Mouse (Mus musculus) heart, embryonic 12.5 days (tissue): ENCODE results near the gene Ppm1g. TPM values are rescaled to one million over a fixed set of nuclear protein-coding genes. Genes with fewer than 3 reads are reported as not detected.

Experiments
- ATAC-seq: fragments of 200-750 bp; cut with Nextera tagmentation; 2 replicates; pipeline ENCODE4 v1.8.0; 2017; ENCODE audit warnings: moderate TSS enrichment, moderate library complexity; ENCODE audit not compliant: insufficient number of reproducible peaks, low FRiP score
- H3K27ac ChIP-seq: fragments of 300-500 bp; sonication (generic); 2 replicates; pipeline ENCODE4 v1.5.1; 2016; ENCODE audit warnings: mild to moderate bottlenecking, moderate library complexity; ENCODE audit not compliant: poor library complexity, severe bottlenecking
- H3K27me3 ChIP-seq: fragments of 300-500 bp; sonication (generic); replicated peaks from 2 replicates; pipeline ENCODE4 v1.6.1; 2016; ENCODE audit warnings: mild to moderate bottlenecking, moderate library complexity
- H3K36me3 ChIP-seq: fragments of 300-500 bp; sonication (generic); 2 replicates; pipeline ENCODE4 v1.6.1; 2016; ENCODE audit warnings: mild to moderate bottlenecking, moderate library complexity
- H3K4me1 ChIP-seq: fragments of 300-500 bp; sonication (generic); replicated peaks from 2 replicates; pipeline ENCODE4 v1.6.1; 2016; ENCODE audit warnings: mild to moderate bottlenecking
- H3K4me2 ChIP-seq: fragments of 300-500 bp; sonication (generic); 2 replicates; pipeline ENCODE4 v1.6.1; 2016; ENCODE audit warnings: mild to moderate bottlenecking, moderate library complexity
- H3K4me3 ChIP-seq: fragments of 300-500 bp; sonication (generic); 2 replicates; pipeline ENCODE4 v1.5.1; 2016; ENCODE audit warnings: mild to moderate bottlenecking
- H3K9ac ChIP-seq: fragments of 300-500 bp; sonication (generic); 2 replicates; pipeline ENCODE4 v1.6.1; 2016; ENCODE audit warnings: mild to moderate bottlenecking, moderate library complexity
- H3K9me3 ChIP-seq: fragments of 300-500 bp; sonication (generic); replicated peaks from 2 replicates; pipeline ENCODE4 v1.6.1; 2016; ENCODE audit warnings: mild to moderate bottlenecking, moderate library complexity
- WGBS: fragments of 180-500 bp; shearing (Covaris S2); methylation state at CpG from one replicate; pipeline ENCODE4 v1.1.7; 2016; 5-methylcytosine and 5-hydroxymethylcytosine counted together
- polyA plus RNA-seq: library from polyadenylated mRNA; unstranded; fragments of >200 nt; fragmentation: Nextera tagmentation; extraction: Ambion mirVana; gene quantifications from 2 replicates; pipeline ENCODE4 v1.2.1, GENCODE M21; 2016

Ppm1g gene
- polyA plus RNA-seq, 1 experiment from 2014 or later: 112 TPM

DNA sequence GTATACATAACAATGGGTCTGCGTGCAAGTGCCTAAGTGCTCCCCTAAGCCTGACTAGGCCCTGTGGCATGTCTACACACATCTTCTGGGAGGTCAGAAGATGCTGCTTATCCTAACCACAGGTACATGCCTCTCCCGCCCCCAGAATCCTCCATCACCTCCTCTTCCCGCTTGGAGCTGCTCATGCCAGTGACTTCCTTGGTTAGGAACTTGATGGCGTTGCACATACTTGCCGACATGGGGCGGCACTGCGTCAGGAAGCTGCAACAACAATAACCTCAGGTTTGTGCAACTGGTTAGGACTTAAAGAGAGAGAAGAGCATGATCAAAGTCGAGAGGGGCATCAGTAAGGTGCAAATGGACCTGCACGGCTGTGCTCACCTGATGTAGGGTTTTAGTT, 30.3 kb downstream of the Ppm1g start:
- no peak overlapping the region for H3K4me2 ChIP-seq
- no peak overlapping the region for H3K9ac ChIP-seq
- WGBS: 86% methylated on average over 9 of the region's 9 CpGs
- no peak overlapping the region for H3K27ac ChIP-seq
- peaks cover 20% of the 10 kb centered on the region for H3K4me1 ChIP-seq
- no peaks in the 10 kb centered on the region for H3K27me3 ChIP-seq
- peaks cover 52% of the 10 kb centered on the region for H3K36me3 ChIP-seq
- H3K4me3 ChIP-seq: no peak overlapping the region
- no peaks in the 10 kb centered on the region for H3K9me3 ChIP-seq
- ATAC-seq: no peak

DNA sequence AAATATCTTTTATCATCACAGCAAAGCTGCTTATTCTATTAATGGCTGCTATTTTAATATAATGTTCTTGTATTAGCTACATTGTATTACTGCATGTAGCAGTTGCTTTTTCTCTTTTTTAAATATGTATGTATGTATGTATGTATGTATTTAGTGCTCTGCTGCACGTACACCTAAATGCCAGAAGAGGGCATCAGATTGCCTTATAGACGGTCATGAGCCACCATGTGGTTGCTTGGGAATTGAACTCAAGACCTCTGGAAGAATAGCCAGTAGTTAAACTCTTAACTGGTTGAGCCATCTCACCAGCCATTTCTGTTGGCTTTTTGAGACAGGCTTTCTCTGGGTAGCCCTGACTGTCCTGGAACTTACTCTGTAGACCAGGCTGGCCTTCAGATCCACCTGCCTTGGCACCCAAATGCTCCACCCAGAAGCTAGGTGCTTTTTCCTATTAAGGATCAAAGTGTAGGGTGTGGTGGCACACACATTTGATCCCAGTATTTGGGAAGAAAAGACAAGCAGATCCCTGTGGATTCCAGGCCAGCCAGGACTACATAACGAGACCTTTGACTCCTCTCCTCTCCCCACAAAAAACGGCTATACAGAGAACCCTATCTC, 32.2 kb downstream of the Ppm1g start:
- peaks cover 10% of the 10 kb centered on the region for H3K4me1 ChIP-seq
- H3K9me3 ChIP-seq: no peaks in the 10 kb centered on the region
- no peak overlapping the region for H3K4me2 ChIP-seq
- no peak overlapping the region for H3K4me3 ChIP-seq
- no peak overlapping the region for H3K9ac ChIP-seq
- 81% methylated on average over 4 of the region's 4 CpGs for WGBS
- no peak overlapping the region for H3K27ac ChIP-seq
- peaks cover 46% of the 10 kb centered on the region for H3K36me3 ChIP-seq
- H3K27me3 ChIP-seq: no peaks in the 10 kb centered on the region
- ATAC-seq: no peak

- no peak overlapping the region for H3K9ac ChIP-seq
- H3K27ac ChIP-seq: no peak overlapping the region
- H3K27me3 ChIP-seq: no peaks in the 10 kb centered on the region
- H3K4me2 ChIP-seq: no peak overlapping the region
- H3K9me3 ChIP-seq: no peaks in the 10 kb centered on the region
- no peak overlapping the region for H3K4me3 ChIP-seq
- peak; percentile 38; the same call in 1 of the 2 replicates for ATAC-seq
- H3K36me3 ChIP-seq: peaks cover 20% of the 10 kb centered on the region
- 0 out of 2 replicates have a peak, but pooled peaks cover 2% of the 10 kb centered on the region for H3K4me1 ChIP-seq
- 35% methylated on average over 4 of the region's 4 CpGs for WGBS
These were observed 36.8 kb downstream of the Ppm1g start for GRCm38 (mm10) chr5:31183678-31184077.

- H3K27ac ChIP-seq: no peak overlapping the region
- 94% methylated on average over 9 of the region's 9 CpGs for WGBS
- no peaks in the 10 kb centered on the region for H3K9me3 ChIP-seq
- 0 out of 2 replicates have a peak, but pooled peaks cover 5% of the 10 kb centered on the region for H3K36me3 ChIP-seq
- no peak overlapping the region for H3K4me3 ChIP-seq
- H3K4me2 ChIP-seq: no peak overlapping the region
- ATAC-seq: no peak
- no peaks in the 10 kb centered on the region for H3K27me3 ChIP-seq
- H3K4me1 ChIP-seq: 0 out of 2 replicates have a peak, but pooled peaks cover 2% of the 10 kb centered on the region
- H3K9ac ChIP-seq: no peak overlapping the region
These were observed 39.2 kb downstream of the Ppm1g start for GRCm38 (mm10) chr5:31181183-31181770.

GRCm38 (mm10) chr5:31179766-31180630, 40.5 kb downstream of the Ppm1g start, which contains the start of the genes Gm29609 and Gtf3c2:
Gene Gm29609 (minus strand): TSS chr5:31179911.
Gene Gtf3c2 (minus strand): TSS chr5:31180144.
- Histone ChIP-seq H3K27ac (peak within 1 kb of the TSS; percentile 95), H3K27me3 (no peaks in the 10 kb centered on the region), H3K9ac (peak within 1 kb of the TSS; percentile 81), H3K4me1 (0 out of 2 replicates have a peak, but pooled peaks cover 2% of the 10 kb centered on the region), H3K4me3 (peak within 1 kb of the TSS; percentile 90), H3K9me3 (no peaks in the 10 kb centered on the region), H3K4me2 (peak within 1 kb of the TSS; percentile 90), H3K36me3 (peaks cover 5% of the 10 kb centered on the region; the same call in 1 of the 2 replicates)
- peak; percentile 95 for ATAC-seq
- under 1% methylated on average over 59 of the region's 59 CpGs for WGBS

DNA sequence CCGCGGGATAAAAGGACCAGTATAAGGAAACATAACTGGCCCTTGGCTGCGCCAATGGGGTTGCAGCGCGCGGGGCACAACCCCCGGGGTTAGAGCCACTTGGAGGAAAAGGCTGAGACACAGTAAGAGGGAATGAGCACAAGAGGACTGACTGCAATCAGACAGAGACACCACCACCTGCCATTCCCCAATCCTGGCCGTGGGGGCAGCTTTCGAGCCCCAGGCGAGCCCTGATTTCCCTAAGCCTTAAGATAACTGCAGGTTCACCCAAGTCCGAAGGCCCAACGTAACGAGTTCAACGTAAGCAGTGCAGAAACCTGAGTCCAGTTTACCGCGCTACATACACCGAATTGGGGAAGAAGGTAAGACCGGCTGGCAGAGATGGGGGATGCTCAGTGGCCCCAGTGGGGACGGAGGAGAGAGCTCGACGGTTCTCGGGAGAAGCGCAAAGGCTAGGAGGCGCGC, 41.2 kb downstream of the Ppm1g start:
- H3K27ac ChIP-seq: peak overlapping the region; percentile 95
- H3K4me3 ChIP-seq: peak overlapping the region; percentile 90
- 0% methylated on average over 25 of the region's 25 CpGs for WGBS
- peak overlapping the region; percentile 81 for H3K9ac ChIP-seq
- H3K4me1 ChIP-seq: 0 out of 2 replicates have a peak, but pooled peaks cover 2% of the 10 kb centered on the region
- peak; percentile 54 for ATAC-seq
- H3K9me3 ChIP-seq: no peaks in the 10 kb centered on the region
- H3K27me3 ChIP-seq: no peaks in the 10 kb centered on the region
- H3K36me3 ChIP-seq: peaks cover 9% of the 10 kb centered on the region
- H3K4me2 ChIP-seq: peak overlapping the region; percentile 90

GRCm38 (mm10) chr5:31168630-31169029, 51.9 kb downstream of the Ppm1g start:
- H3K4me3 ChIP-seq: no peak overlapping the region
- H3K4me1 ChIP-seq: no peaks in the 10 kb centered on the region
- H3K9ac ChIP-seq: no peak overlapping the region
- peaks cover 92% of the 10 kb centered on the region for H3K36me3 ChIP-seq
- no peak overlapping the region for H3K27ac ChIP-seq
- no peak overlapping the region for H3K4me2 ChIP-seq
- no peak for ATAC-seq
- H3K27me3 ChIP-seq: no peaks in the 10 kb centered on the region
- H3K9me3 ChIP-seq: no peaks in the 10 kb centered on the region
- WGBS: 77% methylated on average over 4 of the region's 4 CpGs

- Histone ChIP-seq H3K36me3 (peaks cover 93% of the 10 kb centered on the region), H3K9me3 (no peaks in the 10 kb centered on the region), H3K9ac (no peak overlapping the region), H3K27me3 (no peaks in the 10 kb centered on the region), H3K4me1 (no peaks in the 10 kb centered on the region), H3K27ac (no peak overlapping the region), H3K4me3 (no peak overlapping the region), H3K4me2 (no peak overlapping the region)
- WGBS: 80% methylated on average over 1 of the region's 1 CpGs
- ATAC-seq: no peak
These were observed 55.6 kb downstream of the Ppm1g start for GRCm38 (mm10) chr5:31164878-31165277.

- Histone ChIP-seq H3K4me3 (no peak overlapping the region), H3K27me3 (no peaks in the 10 kb centered on the region), H3K4me1 (no peaks in the 10 kb centered on the region), H3K4me2 (no peak overlapping the region), H3K27ac (no peak overlapping the region), H3K36me3 (peaks cover 93% of the 10 kb centered on the region), H3K9me3 (no peaks in the 10 kb centered on the region), H3K9ac (no peak overlapping the region)
- ATAC-seq: no peak
These were observed 58.0 kb downstream of the Ppm1g start for GRCm38 (mm10) chr5:31162462-31162861.

DNA sequence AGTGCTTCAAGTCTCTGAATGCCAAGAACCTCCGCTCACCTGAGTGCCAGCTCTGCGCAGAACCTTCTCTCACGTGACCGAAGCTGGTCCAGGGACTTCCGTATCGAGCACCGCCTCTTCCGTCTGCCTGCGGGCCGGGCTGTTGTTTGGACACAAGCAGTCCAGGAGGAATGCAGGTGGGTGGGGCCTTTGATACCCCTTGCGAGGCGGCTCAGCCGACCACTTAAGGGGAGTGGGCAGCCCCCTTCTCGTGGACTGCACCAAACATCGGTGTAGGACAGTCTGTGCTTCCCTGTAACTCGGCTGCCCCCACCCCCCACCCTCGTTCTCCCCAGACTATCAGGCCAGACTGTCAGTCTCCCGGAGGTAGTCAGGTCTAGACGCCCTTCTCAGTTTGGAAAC, 66.3 kb downstream of the Ppm1g start, which contains the start of gene Mpv17:
Gene Mpv17, minus strand, starts transcription at position 100 of the 402 bp plus-strand sequence.
- under 1% methylated on average over 19 of the region's 19 CpGs for WGBS

More for the DNA sequence above, 66.3 kb downstream of the Ppm1g start, which contains the start of gene Mpv17:
- Histone ChIP-seq H3K27me3 (no peaks in the 10 kb centered on the region), H3K4me2 (peak within 1 kb of the TSS; percentile 93), H3K9ac (peak within 1 kb of the TSS; percentile 65), H3K4me1 (peaks cover 19% of the 10 kb centered on the region), H3K36me3 (peaks cover 41% of the 10 kb centered on the region), H3K9me3 (no peaks in the 10 kb centered on the region), H3K27ac (peak within 1 kb of the TSS; percentile 37), H3K4me3 (peak within 1 kb of the TSS; percentile 55)
- peak; percentile 95 for ATAC-seq
